Mouse (Mus musculus): ENCODE results near the gene Tpcn2. TPM values are rescaled to one million over a fixed set of nuclear protein-coding genes. Genes with fewer than 3 reads are reported as not detected.

Gene Tpcn2
- total RNA-seq, 4 experiments from 2014 or later = 0.70 to 1.4 (median 0.90) TPM

DNA sequence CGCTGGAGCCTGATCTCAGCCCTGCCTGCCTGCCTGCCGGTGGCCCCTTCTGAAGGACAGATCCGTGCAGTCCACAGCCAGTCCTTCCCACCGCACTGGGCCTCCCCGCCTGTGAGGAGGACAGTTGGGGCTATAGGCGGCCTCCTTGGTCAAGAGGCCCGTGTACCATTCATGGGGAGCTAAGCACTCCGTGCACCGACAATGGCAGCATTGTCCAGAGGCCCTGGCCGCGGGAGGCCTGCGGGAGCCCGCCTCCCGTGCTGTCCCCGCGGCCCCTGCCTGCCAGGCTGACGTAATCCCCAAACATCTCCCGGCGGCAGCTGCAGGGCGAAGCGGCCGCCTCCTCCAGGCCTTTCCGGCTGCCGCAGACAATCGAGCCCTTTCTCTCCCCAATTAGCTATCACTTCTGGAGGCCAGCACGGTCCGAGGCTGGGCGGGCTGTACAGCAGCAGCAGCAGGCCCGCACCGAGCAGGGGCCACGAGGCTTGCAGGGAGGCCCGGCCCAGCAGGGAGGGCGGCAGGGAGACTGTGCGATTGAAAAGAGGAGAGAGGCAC is 77.7 kb downstream of the Tpcn2 start:
- peak; percentile 37 to 55 for DNase-seq (ENCODE audit: low spot score in 2 of 2)

GRCm38 (mm10) chr7:145205363-145205902 is 78.4 kb downstream of the Tpcn2 start:
- no peak for DNase-seq (ENCODE audit: low spot score in 2 of 2)

- DNase-seq (ENCODE audit: low spot score in 2 of 2) = no peak
Observed at GRCm38 (mm10) chr7:145199711-145200110, 84.1 kb downstream of the Tpcn2 start.

DNA sequence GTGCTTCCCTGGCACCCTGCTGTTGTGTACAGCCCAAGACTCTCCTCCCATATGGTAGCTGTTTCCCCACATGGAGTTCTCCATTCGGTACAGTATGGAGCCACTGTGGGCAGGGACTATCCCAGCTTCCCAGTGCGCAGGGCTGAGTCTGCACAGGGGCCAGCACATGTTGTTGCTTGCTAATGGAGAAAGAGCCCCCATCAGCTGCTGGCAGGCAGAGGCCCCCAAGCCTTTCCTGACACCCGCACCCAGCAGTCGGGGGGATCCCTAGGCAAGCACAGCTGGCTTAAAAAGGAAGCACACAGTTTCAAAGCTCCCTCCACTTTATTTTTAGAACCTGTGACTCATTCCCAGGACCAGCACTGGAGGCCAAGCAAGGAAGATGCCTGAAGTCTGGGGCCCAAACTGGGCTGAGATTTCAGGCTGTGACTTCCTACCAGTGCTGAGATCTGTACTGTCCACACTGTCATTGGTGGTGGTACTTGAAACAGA is 85.5 kb downstream of the Tpcn2 start:
- DNase-seq (ENCODE audit: low spot score in 2 of 2) = no peak

DNA sequence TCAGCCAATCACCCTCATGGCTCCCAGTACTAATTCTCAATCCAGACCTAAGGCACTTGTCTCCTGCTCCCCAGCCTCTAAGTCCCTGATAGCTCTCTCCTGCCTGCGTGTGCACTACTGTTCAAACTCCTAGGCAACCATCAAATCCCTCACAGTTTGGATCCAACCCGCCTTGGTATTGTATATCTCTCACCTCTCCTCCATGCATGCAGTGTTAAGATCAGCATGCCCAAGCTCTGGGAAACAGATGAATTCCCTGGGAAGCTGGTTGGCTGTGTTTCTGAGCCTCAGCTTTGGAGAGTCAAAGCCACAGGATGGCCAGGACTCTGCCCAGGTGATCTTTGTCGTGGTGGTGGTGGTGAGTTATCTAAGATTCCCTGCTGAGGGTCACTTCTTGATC is 86.1 kb downstream of the Tpcn2 start:
- no peak for DNase-seq (ENCODE audit: low spot score in 2 of 2)

- no peak for DNase-seq (ENCODE audit: low spot score in 2 of 2)
Observed at GRCm38 (mm10) chr7:145197042-145197441, 86.8 kb downstream of the Tpcn2 start.

- no peak for DNase-seq (ENCODE audit: low spot score in 2 of 2)
Observed at GRCm38 (mm10) chr7:145196340-145196739, 87.5 kb downstream of the Tpcn2 start.

GRCm38 (mm10) chr7:145195186-145195927 is 88.5 kb downstream of the Tpcn2 start:
- no peak for DNase-seq (ENCODE audit: low spot score in 2 of 2)

- DNase-seq (ENCODE audit: low spot score in 2 of 2) = no peak
Observed at GRCm38 (mm10) chr7:145194455-145195161, 89.2 kb downstream of the Tpcn2 start.

GRCm38 (mm10) chr7:145192836-145193235 is 91.0 kb downstream of the Tpcn2 start:
- DNase-seq (ENCODE audit: low spot score in 2 of 2) = no peak

DNA sequence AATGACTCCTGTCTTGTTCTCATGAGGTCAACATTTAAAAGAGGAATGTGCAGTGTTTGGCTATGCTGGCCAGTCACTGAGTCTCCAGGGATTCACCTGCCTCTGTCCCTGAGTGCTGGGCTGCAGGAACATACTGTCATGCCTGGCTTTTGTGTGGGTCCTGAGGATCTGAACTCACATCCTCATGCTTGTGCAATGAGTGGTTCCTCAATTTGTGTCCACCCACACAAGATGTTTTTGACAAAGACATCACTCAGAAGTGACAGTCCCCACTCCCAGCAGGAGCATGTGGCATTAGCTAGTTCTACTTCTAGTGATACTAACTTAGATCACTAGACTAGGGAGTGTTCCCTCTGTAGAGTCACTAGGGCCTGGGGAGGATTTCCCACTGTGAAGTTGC is 93.3 kb downstream of the Tpcn2 start:
- no peak for DNase-seq (ENCODE audit: low spot score in 2 of 2)

DNA sequence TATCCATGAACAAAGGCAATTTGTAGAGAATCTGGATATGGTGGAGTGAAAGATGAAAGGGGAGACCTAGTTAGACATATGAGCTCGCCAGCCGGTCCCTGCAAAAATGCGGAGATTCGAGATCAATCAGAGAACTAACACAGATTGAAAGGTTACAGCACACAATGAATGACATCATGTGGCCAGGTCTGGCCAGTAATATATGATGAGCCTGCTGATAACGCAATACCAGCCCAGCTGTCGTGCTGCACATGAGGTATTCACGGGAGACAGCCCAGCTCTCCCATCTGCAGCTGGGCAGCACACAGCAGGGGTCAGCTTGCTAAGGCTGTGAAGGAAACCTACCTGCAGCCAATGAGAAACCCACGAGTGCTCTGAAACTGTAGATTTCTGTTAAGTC is 94.5 kb downstream of the Tpcn2 start:
- no peak for DNase-seq (ENCODE audit: low spot score in 2 of 2)

DNA sequence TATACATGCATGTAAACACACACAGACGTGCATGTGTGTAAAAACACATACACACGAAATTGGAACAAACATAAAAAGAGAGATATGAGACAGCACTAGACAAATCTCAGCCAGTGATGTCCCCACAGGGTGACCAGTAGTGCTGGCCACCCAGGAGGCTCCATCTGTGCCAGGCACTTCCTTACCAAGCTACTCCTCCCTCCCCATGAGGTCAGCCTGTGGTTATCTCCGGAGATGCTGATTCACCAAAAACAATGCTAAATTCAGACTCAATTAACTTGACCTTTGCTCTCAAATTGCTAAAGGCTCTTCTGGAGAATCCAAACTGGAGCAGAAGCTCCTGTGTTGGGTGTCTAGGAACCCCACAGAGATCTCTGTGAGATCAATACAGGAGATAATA is 96.0 kb downstream of the Tpcn2 start:
- DNase-seq (ENCODE audit: low spot score in 2 of 2) = no peak

DNA sequence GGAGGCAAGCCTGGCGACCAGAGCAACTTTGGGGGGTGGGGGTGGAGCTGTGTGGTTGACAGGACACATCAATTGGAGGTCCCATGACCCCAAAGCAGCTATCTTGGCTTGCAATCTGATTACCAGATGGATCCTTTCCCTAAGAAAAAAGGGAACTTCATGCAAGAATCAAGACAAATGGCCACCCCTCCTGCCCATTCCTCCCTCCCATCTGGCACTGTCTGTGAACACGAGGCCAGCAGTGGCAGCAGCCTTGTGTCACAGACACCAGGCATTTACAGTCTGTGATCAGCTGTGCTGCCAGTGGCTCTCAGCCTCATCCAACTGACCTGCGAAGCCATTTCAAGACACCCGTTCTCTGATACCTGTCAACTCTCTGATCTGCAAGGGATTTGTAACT is 101.4 kb downstream of the Tpcn2 start:
- DNase-seq (ENCODE audit: low spot score in 2 of 2) = no peak

DNA sequence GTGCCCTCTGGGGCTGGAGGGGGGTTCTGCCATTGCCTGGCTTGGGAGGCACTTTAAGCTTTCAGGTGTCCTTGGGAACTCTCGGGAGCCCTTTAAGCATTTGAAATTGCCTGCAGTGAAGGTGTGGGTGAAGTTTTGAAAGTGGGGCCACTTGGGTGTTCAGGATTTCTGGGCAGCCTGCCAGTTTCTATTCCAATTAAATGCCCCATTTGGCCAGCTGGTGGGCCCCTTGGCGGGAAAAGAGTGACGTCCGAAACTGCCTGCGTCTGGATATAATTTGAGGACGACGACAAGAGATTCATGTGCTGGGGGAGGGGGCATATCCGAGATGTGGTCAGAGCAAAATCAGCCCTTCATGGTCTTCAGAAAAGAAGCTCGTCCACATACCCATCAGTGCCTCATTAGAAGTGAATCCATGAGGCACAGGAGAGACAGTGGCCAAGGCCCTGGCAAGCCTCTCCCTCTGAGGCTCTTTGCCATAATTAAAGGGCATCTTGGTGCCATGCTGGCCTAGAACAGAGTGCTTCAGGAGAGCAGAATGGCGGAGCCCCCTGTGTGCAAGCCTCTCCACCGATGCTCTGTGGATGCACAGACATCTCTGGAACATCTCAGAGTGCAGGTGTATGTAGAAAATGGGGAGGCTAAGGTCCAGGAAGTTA is 102.3 kb downstream of the Tpcn2 start:
- no peak for DNase-seq (ENCODE audit: low spot score in 2 of 2)

DNA sequence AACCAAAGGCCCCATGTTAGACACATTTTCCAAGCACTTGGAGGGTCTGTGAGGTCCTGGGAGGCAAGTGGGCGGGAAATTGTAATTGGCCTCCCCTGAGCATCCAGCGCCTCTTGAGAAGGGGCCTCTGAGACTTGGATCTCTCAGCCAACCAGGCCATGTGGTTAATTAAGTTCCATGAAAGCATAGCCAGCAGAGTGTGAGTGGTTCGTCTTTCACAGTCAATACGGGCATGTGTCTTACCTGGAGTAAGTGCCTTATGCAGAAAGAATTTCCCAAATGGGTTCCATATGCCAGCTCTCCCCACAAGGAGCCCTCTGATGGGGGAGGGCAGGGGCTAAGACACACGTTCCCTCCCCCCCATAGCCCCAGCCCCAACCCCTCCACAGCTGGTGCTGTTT is 104.1 kb downstream of the Tpcn2 start:
- DNase-seq (ENCODE audit: low spot score in 2 of 2) = no peak

DNA sequence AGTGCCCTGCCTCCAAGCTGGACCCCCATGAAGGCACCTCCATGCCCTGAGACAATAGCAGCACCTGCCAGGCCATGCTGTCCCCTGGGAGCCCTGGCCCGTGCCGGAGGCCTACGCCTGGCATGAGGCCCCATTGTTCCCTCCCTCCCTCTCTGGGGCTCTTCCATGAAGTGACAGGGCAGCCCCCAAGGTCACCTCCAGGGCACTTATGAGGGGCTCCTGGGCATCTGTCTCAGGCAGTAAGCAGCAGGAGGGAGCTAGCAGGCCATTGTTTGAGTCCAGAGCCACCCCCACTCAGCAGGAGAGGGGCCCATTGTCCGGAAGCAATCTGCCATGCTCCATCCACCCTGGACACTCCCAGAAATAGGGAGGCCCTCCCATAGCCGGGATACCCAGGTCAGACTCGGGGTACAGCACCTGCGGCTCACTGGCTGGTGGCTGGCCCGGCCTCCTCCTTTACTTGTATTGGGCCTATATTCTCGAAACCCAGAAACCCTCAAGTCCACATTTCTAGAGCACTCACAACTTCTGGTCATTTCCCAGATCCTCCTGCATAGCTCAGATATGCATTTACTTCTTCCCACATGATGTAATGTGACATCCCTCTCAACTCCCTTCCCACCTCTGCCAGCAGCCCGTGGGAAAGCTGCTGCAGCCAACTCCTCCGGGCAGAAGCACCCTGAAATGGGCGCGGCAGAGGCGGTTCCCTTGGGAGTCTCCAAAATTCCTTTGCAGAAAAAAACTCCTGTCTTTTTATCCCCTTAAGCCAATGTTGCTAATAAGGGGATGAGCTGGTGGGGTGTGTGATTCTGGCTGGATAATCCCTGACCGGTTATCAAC is 106.8 kb downstream of the Tpcn2 start:
- DNase-seq (ENCODE audit: low spot score in 2 of 2) = no peak

- DNase-seq (ENCODE audit: low spot score in 2 of 2) = no peak
Observed at GRCm38 (mm10) chr7:145173563-145173962, 110.2 kb downstream of the Tpcn2 start.

DNA sequence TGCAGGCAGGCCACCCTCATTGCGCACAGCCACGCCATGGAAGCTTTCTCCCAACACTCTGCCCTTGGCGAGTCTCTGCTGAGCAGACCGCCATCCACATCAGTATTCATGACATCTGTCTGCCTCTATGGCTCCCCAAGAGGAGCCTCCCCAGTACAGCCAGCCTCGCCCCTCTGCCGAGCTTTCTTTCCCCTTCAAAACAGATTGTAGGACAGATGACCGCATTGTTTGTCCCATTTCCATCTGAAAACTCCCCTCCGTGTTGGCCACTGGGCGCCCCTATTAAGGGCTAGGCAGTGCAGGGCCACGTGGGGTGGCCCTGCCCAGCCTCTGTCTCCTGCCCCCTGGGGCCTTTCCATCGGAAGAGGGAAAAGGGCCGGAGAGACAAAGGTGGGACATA is 110.7 kb downstream of the Tpcn2 start:
- no peak for DNase-seq (ENCODE audit: low spot score in 2 of 2)

DNA sequence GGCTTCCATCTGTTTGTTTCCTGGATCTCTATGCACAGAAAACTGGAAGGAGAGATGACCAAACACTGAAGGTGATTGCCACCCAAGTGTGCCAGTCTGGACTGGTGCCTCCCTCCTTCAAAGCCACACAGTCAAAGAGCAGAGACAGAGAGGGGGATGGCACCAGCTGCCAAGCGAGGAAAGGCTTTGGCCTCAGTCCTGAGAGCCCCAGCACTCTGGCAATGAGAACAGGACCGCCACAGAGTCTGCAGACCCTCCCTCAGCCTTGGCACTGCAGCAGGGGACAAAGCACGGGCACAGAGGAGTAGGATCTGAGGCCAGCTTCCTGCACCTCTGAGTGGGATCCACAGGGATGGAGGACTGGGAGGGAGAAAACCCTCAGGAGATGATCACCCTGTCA is 114.1 kb downstream of the Tpcn2 start:
- no peak for DNase-seq (ENCODE audit: low spot score in 2 of 2)

Data from gastrocnemius, adult 8-10 months (tissue).